Mouse (Mus musculus) granulocyte monocyte progenitor cell, adult 5-6 weeks (primary cell): ENCODE results near the gene Bpi. TPM values are rescaled to one million over a fixed set of nuclear protein-coding genes. Genes with fewer than 3 reads are reported as not detected.

Source experiments
- ATAC-seq: replicated peaks from 2 replicates; pipeline ENCODE4 v1.8.0; 2016; ENCODE audit warnings: mild to moderate bottlenecking, moderate TSS enrichment, inconsistent platforms; ENCODE audit not compliant: poor library complexity, severe bottlenecking
- total RNA-seq, 2 experiments: library from RNA; stranded (forward) in 1 of 2; stranded (reverse) in 1 of 2; fragments of 200-712, 200-1000 nt in 1 of 2; fragments of >200 nt in 1 of 2; fragmentation: Nextera tagmentation in 1 of 2; gene quantifications; 2 replicates each; pipeline ENCODE4 v1.2.3; 2014 to 2017

Bpi gene
- total RNA-seq, 2 experiments from 2014 or later: not detected

DNA sequence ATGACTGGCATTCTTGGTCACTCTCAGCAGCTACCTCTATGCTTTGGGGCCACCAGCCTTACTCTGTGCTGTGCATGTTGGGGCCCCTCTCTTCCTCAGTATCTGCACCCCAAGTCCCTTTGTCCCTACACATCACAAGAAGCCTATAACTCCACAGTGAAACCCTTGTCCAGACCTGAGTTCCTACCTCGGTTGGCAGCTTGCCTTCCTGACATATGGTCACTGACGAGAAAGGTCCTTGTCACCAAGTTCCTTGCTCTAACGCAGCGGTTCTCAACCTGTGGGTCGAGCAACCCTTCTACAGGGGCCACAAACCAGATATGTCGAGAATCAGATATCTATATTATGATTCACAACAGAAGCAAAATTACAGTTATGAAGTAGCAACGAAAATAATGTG, 25.2 kb downstream of the Bpi start:
- ATAC-seq: no peak

DNA sequence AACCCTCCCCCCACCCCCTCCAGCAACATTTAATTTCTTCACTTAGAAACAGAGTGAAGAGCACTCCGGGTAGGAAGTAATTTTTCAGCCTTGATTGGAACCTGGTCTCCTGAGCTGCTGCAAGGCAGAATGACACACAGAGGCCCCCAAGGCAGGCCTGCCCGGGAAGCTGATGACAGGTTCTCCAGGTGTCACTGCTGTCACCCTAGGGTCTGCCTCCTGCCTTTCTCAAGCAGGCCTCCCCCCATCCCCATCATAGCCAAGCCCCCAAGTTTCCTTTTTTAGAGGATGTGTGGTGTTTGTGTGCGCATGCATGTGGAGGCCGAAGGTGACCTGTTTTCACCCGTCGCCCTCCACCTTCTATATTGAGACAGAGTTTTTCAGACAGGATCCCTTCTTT, 25.9 kb downstream of the Bpi start:
- no peak for ATAC-seq

DNA sequence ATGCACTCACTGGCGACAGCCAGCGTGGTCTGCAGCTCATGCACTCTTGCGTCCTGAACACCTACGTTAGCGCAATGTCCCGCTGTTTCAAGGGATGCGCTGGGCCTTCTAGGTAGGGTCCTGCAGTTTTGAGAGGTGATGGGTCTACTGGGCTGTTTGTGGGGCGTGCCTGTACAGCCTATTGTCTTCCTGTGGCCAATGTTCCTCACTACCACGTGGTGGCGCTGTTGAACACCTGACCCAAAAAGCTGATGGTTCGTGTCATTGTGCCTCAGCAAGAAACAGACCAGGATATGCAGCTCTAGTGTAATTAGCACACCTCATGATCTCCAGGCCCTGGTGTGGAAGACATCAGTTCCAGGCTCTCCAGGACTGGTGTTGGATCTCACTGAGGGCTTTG, 26.7 kb downstream of the Bpi start:
- ATAC-seq: peak; percentile 92

DNA sequence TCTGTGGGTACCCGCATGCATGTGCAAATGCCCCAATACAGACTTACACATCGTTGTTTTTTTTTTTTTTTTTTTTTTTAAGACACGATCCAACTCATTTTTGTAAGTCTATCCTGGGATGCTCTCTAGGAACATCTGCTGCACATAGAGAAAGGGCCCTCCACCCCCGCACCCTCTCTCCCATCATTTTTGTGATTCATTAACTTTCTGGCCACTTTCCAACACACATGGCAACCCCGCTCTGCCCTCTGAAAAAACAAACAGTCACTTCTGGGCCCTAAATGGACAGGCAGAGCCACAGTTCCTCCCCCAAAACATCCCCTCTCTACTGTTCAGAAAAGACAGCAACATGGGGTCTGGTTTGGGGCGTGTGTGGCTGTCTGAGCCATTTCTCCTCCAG, 27.8 kb downstream of the Bpi start:
- no peak for ATAC-seq

DNA sequence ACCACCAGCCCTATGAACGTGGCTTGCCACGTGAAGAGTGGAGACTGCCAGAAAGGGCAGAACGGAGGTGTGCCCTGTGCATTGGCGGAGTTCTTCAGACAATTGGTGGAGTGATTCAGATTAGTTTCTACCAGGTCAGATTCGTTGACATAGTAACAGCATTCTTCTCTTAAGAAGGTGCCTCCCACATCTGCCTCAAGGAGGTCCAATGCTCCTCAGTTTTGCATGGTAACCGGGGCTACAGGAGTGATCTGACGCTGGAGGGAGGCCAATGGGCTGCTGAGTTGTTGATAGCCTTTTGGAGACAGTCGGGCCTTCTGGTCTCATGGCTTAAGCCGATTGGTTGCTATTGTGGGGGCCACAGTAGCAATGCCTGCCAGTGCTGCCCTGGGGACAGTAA, 37.8 kb downstream of the Bpi start:
- ATAC-seq: no peak

DNA sequence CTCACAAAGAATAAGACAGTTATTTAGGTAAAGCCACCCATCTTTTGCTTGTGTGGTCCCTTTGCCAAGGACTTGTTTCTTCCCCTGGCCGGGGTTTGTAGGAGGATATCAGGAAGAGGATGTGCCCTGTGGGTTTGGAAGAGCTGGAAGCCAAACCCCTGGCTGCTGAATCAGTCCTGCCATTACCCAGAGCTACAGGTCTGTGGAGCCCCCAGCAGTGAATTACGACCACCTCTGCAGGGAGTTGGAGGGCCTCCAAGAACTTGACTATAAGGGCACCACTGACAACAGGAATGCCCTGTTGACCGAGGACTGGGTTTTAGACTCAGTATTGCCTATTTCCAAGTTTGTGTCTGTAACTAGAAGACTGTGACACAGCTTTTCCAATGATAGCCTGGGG, 41.3 kb downstream of the Bpi start:
- ATAC-seq: no peak

DNA sequence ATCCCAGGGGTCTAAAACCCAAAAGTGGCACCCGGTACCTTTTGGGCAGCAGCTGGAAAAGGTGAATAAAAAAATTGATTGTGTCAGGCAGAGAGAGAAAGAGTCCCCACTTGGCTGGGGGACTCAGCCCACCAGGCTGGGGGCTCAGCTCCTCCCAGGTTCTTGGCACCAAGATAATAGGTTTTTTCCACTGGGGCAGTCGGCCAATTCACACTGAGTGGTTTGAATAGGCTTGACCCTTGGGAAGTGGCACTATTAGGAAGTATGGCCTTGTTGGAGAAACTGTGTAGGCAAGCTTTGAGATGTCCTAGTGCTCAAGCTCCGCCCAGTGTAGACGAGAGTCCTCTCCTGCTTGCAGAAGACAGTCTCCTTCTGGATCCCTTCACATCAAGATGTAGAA, 41.8 kb downstream of the Bpi start:
- ATAC-seq: no peak

DNA sequence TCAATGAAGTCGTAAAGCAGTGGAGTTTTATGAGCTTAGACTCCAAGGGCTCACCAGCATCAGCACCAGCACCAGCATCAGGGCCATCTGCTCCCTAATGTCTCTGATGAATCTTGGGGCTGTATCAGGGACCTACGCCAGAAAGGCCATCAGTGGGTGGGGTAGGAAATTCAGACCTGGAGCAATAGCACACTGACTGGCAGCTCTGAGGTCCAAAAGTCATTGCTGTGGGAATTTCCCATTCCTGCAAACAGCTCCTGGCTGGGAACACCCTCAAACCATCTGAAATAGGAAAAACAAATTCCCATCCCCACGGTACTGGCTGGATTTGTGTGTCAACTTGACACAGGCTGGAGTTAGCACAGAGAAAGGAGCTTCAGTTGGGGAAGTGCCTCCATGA, 44.9 kb downstream of the Bpi start:
- no peak for ATAC-seq

DNA sequence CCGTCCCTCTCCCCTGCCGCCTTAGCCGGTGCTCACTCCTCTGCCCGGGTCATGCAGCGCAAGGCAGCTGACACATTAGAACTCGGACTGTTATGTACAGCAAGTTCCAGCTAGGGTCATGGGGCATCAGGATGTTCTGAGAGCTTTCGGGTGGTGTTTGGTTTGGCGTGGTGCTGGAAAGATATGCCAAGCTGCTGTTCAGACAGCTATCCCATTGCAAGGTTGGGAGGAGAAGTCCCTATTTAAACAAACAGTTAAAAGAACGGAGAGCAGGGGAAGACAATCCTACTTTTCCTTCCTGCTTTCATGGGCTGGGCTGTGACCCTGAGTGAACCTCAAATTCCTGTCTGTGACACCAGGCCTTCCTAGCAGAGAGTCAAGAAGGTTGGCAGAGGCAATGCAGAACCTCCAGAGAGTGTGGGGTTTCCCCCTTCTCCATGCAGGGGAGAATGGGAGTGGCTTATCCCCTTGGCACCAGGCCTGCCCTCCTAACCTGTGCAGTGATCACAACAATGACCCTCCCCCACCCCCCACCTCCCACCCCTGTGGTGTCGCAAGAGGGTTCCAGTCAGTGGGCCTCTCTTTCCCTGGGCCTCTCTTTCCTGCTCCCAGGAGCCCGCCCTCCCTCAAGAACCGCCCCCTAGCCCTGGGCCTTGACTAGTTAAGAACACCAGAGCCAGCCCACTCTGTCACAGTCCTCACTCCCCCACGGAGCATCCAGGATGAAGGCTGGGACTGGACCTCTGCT, 48.2 kb downstream of the Bpi start, which contains the start of gene Lbp:
Lbp (plus strand) TSS at position 546 of the 748 bp plus-strand sequence.
- peak; percentile 65 for ATAC-seq

DNA sequence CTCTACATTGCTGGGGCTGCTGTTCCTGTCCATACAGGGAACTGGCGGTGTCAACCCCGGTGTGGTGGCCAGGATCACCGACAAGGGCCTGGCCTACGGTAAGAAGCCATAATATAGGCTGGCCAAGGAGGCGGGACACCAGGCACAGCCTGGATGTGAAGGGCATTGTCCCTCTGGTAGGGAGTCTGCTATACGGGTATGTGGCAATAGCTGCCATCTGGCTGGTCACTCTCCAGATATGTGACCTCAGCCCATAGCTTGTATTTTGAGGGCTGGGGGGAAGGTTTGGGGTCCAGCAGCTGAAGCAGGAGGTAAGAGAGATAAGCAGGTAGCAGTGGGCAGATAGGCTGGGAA, 48.8 kb downstream of the Bpi start:
- no peak for ATAC-seq

DNA sequence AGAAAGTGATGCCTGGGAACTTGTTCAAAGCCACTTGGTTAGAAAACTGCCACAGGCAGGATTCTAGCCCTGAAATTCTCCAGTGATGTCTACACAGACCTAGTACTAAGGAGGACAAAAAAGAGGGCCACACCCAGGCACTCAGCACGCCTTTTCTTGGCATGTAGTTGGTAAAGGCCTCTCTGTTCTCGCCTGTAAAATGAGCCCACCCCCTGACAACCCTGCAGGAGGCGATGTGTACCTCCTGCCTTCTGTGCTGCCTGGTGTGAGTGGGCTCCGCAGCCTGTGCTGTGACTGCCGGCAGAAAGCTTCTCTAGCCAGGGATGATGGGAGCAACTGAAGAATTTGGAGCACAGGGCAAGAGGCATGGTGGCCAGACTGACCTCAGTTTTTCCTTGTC, 50.4 kb downstream of the Bpi start:
- no peak for ATAC-seq

DNA sequence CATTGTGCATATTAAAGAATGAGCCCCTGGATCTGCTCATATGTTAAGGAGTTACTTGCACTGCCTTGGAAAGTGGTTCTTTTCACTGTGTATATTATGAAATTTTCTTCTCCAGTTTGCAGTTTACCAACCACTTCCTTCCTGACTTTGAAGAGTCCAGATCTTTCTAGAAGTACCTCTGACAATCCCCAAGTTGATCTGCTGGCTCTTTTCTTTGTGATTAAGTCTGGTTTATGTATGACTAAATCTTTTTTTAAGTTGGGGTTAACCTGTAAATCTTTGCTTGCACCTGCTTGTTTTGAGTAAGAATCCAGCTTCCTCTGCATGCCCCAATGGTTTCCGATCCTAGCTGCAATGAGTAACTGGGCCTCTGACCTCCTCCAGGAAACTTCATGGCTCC, 55.2 kb downstream of the Bpi start:
- peak; percentile 12; the same call in 1 of the 2 replicates for ATAC-seq

DNA sequence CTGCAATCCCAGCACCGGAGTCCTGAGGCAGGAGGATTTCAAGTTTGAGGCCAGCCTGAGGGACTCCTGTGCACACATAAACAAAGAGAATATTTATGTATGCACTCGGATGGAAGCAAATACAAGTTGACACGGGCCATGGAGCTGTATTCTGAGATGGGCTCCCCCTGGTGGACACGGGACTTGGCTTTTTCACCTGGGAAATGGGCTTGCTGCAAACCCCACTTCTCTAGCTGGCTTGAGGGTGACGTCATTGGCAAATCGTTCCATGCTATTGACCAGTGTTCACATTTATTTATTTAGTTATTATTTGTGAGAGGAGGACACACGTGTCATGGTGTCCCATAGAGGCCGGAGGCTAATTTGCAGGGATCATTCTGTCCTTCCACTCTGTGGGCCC, 58.5 kb downstream of the Bpi start:
- no peak for ATAC-seq

DNA sequence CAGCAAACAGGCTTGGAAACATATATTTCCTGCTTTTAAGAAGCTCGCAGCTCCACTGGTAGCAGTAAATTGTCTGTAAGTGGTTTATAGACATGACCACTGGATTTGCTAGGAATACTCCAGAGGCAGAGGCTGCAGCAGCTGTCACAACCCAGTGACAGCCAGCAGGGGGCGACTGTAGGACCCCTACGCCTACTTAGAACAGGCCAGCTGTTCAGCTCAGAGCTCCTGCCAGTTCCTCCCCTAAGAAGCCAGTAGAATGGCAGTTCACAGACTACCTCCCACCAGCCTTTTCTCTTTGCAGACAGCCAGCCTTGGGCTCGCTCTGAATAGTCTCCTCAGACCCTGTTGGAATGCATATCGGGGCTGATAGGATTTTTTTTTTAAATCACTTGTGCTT, 59.1 kb downstream of the Bpi start:
- peak; percentile 58 for ATAC-seq

DNA sequence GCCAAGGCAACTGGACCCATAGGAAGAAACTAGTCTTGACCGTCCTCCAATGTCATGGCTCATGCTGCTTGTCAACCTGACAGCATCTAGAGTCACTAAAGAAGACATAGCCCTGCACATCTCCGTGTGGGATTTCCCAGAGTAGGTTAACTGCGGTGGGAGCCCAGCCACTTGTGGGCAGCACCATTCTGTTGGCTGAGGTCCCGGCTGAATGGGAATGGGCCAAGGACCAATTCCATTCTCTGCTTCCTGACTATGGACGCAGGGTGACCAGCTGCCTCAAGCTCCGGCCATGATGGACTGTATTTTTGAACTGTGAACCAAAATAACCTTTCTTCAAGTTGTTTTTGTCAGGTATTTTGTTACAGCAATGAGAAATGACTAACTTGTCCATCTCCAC, 63.7 kb downstream of the Bpi start:
- no peak for ATAC-seq

DNA sequence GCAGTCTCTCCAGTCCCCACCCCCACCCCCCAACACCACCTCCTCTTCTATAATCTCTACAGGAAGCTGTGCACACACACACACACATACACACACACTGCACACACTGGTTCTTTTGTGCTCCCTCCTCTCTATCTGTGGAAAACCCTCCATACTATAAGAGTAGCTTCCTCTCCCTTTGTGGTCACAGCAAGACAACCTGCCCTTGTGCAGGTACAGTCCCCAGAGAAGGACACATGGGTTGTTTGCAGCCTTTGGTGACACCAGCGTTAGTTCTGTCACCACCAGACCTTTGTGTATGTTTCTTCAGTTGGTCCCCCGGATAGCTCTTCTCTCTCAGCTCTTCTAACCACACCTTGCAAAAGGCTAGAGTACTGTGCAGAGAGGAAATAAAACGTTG, 65.0 kb downstream of the Bpi start:
- ATAC-seq: peak; percentile 76

DNA sequence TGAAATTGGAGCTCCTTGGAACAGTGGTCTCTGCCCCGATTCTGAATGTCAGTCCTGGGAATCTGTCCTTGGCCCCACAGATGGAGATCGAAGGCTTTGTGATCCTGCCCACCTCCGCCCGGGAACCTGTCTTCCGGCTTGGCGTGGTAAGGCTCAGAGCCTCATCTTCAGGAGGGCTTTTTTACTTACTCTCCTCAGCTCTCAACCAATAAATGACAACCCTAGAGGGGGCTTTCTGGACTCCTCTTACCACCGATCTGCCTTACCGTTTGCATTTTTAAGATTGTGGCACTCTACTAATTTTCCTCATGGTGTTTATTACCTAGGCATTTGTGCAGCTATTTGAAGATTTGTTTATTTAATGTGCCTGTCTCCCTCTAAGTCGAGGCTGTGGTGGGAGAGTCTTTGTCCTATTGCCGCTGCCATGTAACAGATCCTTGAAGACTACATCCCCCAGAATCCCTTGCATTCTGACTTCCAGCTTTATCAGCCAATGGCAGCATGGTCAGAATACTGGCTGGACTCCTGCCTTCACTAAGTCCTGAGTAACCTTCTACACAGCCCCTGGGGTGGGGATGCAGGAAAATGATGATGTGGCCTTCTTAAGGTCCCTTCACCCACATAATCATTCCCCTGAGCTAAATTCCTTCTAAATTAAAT, 66.8 kb downstream of the Bpi start:
- ATAC-seq: no peak

DNA sequence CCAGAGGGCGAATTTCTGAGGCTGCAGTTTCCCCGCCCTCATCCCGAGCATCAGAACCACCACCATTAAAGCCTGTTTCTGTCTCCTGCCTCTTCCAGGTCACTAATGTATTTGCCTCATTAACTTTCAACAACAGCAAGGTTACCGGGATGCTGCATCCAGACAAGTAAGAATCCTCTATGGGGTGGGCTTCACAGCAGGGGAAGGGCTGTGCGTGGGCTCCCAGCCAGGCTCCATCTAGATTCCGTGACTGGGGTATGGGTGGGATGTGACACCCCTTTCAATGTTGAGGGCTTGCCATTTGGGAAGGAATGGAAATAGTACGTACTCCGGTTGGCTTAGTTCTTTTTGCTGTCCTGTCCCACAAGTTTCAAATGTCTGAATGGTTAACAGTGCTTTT, 67.7 kb downstream of the Bpi start:
- ATAC-seq: no peak
